Mouse (Mus musculus) lung, embryonic 16.5 days (tissue): ENCODE results near the gene Magi1. TPM values are rescaled to one million over a fixed set of nuclear protein-coding genes. Genes with fewer than 3 reads are reported as not detected.

ENCODE experiments used
- ATAC-seq: fragments of 200-750 bp; cut with Nextera tagmentation; 2 replicates; pipeline ENCODE4 v1.8.0; 2017; ENCODE audit warnings: low read depth, mild to moderate bottlenecking, moderate library complexity
- H3K27ac ChIP-seq: fragments of 300-500 bp; sonication (generic); 2 replicates; pipeline ENCODE4 v1.5.1; 2014; ENCODE audit warnings: mild to moderate bottlenecking, control low read depth, low read length
- H3K27me3 ChIP-seq: fragments of 300-500 bp; sonication (generic); 2 replicates; pipeline ENCODE4 v1.6.1; 2014; ENCODE audit warnings: low read depth, low read length, mixed read lengths; ENCODE audit not compliant: control insufficient read depth, insufficient read depth
- H3K36me3 ChIP-seq: fragments of 300-500 bp; sonication (generic); 2 replicates; pipeline ENCODE4 v1.6.1; 2014; ENCODE audit warnings: low read length; ENCODE audit not compliant: control insufficient read depth, insufficient read depth
- H3K4me1 ChIP-seq: fragments of 300-500 bp; sonication (generic); replicated peaks from 2 replicates; pipeline ENCODE4 v1.6.1; 2014; ENCODE audit warnings: low read length, mixed read lengths; ENCODE audit not compliant: control insufficient read depth, insufficient read depth
- H3K4me2 ChIP-seq: fragments of 300-500 bp; sonication (generic); 2 replicates; pipeline ENCODE4 v1.6.1; 2014; ENCODE audit warnings: low read depth, low read length, control low read depth
- H3K4me3 ChIP-seq: fragments of 300-500 bp; sonication (generic); 2 replicates; pipeline ENCODE4 v1.5.1; 2014; ENCODE audit warnings: mild to moderate bottlenecking, low read length, control low read depth
- H3K9ac ChIP-seq: fragments of 300-500 bp; sonication (generic); 2 replicates; pipeline ENCODE4 v1.6.1; 2014; ENCODE audit warnings: low read length, control low read depth
- H3K9me3 ChIP-seq: fragments of 300-500 bp; sonication (generic); 2 replicates; pipeline ENCODE4 v1.6.1; 2016; ENCODE audit warnings: low read length; ENCODE audit not compliant: control insufficient read depth
- WGBS: fragments of 180-500 bp; shearing (Covaris S2); extraction: QIAGEN DNeasy Blood & Tissue Kit; methylation state at CpG from one replicate; pipeline ENCODE4 v1.1.7; 2014; 5-methylcytosine and 5-hydroxymethylcytosine counted together
- polyA plus RNA-seq: library from polyadenylated mRNA; unstranded; fragments of >200 nt; fragmentation: Nextera tagmentation; extraction: Ambion mirVana; gene quantifications from 2 replicates; pipeline ENCODE4 v1.2.1, GENCODE M21; 2015

The Magi1 gene
- polyA plus RNA-seq, 1 experiment from 2014 or later: 9.4 TPM

DNA sequence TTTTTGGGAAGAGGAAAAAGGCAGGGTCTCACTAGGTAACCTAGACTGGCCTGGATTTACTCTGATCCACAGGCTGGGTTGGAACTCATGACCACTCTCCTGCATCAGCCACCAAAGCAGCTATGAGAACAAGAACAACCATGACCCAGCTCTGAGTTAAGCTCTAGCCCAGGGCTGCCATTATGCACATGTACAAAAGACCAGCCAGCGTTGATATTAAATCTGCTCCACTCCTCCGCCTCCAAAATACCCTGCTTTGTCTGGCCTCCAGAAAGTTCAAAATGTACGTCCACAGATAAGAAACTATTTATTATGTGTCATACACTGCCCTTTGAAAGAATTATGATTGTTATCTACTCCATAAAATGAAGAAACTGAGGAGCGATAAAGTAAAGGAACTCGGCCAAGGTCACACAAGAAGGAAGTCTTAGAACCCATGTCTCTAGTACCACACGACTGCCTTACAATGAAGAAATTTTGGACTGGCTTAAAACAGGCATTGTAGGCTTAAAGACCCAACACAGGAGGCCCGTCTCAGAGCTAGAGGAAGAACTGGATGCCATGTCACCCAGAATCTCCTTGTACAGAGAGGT lies 223.0 kb downstream of the Magi1 start:
- 74% methylated on average over 7 of the region's 7 CpGs for WGBS

DNA sequence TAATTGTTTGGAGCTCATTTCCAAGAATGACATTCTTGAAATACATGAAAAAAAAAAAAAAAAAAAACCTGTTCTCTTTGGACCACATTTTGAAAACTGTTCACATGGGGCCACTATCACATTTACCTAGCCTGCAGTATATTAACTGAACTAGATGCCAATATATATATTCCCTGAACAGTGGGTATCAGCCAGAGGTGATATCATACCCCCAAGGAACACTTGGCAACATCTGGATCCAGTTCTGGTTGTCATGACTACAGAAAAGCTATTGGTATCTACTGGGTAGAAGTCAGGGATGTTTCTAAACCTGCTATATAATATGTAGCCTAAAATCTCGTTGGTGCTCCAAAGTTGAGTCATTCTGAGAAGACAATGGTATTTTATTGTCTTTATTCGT lies 224.6 kb downstream of the Magi1 start:
- 92% methylated on average over 2 of the region's 2 CpGs for WGBS
- no peak overlapping the region for H3K9ac ChIP-seq
- H3K27ac ChIP-seq: no peak overlapping the region
- H3K4me2 ChIP-seq: no peak overlapping the region
- no peak for ATAC-seq
- no peak overlapping the region for H3K4me3 ChIP-seq
- H3K9me3 ChIP-seq: no peaks in the 10 kb centered on the region
- H3K4me1 ChIP-seq: peaks cover 18% of the 10 kb centered on the region
- H3K27me3 ChIP-seq: no peaks in the 10 kb centered on the region
- no peaks in the 10 kb centered on the region for H3K36me3 ChIP-seq

More for the DNA sequence above, 223.0 kb downstream of the Magi1 start:
- peaks cover 21% of the 10 kb centered on the region for H3K4me1 ChIP-seq
- no peak overlapping the region for H3K9ac ChIP-seq
- H3K4me2 ChIP-seq: no peak overlapping the region
- ATAC-seq: no peak
- no peaks in the 10 kb centered on the region for H3K27me3 ChIP-seq
- H3K4me3 ChIP-seq: no peak overlapping the region
- no peaks in the 10 kb centered on the region for H3K9me3 ChIP-seq
- H3K36me3 ChIP-seq: no peaks in the 10 kb centered on the region
- H3K27ac ChIP-seq: no peak overlapping the region

DNA sequence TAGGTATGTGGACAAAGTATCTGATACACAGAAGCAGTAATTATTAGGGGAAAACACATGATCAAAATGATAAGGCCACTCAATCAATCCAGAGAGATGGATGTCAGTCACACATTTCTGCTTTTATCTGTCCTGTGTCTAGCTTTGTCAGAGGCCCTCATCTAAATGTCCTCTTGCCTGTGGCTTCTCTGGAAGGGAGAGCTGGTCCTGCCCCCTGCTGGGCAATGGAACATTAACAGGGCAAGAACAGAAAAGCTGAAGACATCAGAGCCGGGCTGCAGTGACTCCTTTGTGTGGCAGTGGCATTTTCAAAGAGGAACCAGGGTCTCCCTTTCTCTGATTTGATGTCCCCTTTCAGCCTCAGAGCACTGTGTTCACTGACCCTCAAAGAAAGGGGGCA lies 229.8 kb downstream of the Magi1 start:
- Histone ChIP-seq H3K9me3 (no peaks in the 10 kb centered on the region), H3K27me3 (no peaks in the 10 kb centered on the region), H3K4me3 (no peak overlapping the region), H3K4me1 (no peaks in the 10 kb centered on the region), H3K4me2 (no peak overlapping the region), H3K36me3 (no peaks in the 10 kb centered on the region; the same call in 1 of the 2 replicates), H3K27ac (no peak overlapping the region), H3K9ac (no peak overlapping the region)
- 38% methylated on average over 1 of the region's 1 CpGs for WGBS
- ATAC-seq: no peak

DNA sequence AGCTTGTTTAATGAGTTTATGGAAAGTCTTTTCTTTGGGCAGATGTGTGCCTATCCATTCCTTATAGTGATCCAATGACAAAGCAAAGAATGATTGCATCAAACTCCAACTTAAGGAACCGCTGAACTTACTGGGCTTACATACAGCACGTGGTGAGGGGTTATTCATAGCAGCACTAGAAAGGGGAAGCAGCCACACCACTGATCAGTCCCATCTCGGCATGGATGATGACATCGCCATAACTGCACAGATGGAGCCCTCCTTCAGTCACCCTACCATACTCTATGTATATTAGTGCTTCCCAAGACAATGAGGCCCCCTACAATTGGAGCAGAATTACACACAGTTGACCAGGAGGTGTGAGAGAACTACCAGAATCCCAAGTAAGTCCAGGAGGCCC lies 238.5 kb downstream of the Magi1 start:
- no peaks in the 10 kb centered on the region for H3K4me1 ChIP-seq
- H3K4me3 ChIP-seq: no peak overlapping the region
- H3K36me3 ChIP-seq: no peaks in the 10 kb centered on the region; the same call in 1 of the 2 replicates
- no peak overlapping the region for H3K4me2 ChIP-seq
- H3K9ac ChIP-seq: no peak overlapping the region
- ATAC-seq: no peak
- no peaks in the 10 kb centered on the region for H3K9me3 ChIP-seq
- 84% methylated on average over 4 of the region's 4 CpGs for WGBS
- H3K27me3 ChIP-seq: no peaks in the 10 kb centered on the region
- no peak overlapping the region for H3K27ac ChIP-seq

DNA sequence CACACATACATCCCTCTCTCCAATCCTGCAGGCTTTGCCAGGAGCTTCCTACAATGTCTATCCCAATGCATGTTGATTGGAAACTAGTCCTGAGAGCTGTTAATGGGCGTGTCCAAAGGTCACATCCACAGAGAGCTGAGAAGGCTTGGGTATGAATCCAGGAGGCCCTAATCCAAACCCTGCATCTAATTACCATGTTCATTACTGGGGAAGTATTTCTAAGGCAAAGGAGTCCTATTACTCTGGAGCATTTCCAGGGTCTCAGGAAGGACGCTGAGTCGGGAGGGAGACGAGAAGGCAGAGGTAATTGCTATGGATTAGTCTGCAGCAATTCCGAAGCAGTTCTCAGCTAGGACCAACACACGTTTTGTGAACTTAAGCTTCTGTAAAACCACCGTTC lies 240.3 kb downstream of the Magi1 start:
- Histone ChIP-seq H3K27ac (no peak overlapping the region), H3K36me3 (no peaks in the 10 kb centered on the region), H3K4me2 (no peak overlapping the region), H3K9me3 (peaks cover 3% of the 10 kb centered on the region), H3K4me3 (no peak overlapping the region), H3K4me1 (no peaks in the 10 kb centered on the region), H3K9ac (no peak overlapping the region), H3K27me3 (no peaks in the 10 kb centered on the region)
- no peak for ATAC-seq
- WGBS: 72% methylated on average over 7 of the region's 7 CpGs

DNA sequence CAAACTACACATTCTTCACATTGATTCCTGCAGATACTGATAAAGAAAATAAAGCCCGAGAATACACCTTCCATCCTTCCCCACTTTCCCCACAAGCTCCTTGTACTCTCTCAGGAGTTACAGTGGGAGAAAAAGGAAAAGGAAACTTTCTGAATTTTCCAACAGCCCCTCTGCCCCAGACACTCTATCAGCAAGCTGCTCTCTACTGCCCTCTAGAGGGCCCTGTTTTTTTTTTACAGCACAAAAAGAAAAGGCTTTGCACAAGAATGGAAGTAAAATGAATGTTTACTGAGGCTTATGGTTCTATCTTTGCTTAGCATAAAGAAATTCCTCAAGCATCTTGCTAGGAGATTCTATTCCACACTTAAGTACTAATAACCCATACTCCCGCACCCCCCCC lies 243.6 kb downstream of the Magi1 start:
- no peak overlapping the region for H3K4me2 ChIP-seq
- no peaks in the 10 kb centered on the region for H3K36me3 ChIP-seq
- no peak overlapping the region for H3K9ac ChIP-seq
- peaks cover 3% of the 10 kb centered on the region for H3K9me3 ChIP-seq
- H3K27ac ChIP-seq: no peak overlapping the region
- ATAC-seq: no peak
- 53% methylated on average over 2 of the region's 2 CpGs for WGBS
- no peak overlapping the region for H3K4me3 ChIP-seq
- H3K27me3 ChIP-seq: no peaks in the 10 kb centered on the region
- H3K4me1 ChIP-seq: no peaks in the 10 kb centered on the region

DNA sequence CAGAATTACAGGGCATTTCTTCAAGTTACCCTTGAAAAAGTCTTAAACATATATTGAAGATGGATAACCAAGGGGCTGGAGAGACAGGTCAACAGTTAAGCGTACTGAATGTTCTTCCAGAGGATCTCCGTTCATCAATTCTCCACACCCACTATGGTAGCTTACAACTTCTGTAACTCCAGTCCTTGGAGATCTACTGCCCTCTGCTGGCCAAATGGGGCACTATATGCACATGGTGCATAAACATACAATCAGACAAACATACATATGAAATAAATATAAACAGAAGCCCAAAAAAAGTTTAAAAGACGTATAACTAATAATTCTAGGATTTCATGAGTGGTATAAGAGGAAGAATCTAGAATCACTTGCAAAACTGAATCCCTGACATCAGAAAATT lies 244.8 kb downstream of the Magi1 start:
- H3K27me3 ChIP-seq: no peaks in the 10 kb centered on the region
- no peaks in the 10 kb centered on the region for H3K4me1 ChIP-seq
- no peaks in the 10 kb centered on the region for H3K36me3 ChIP-seq
- no peak overlapping the region for H3K27ac ChIP-seq
- 92% methylated on average over 3 of the region's 3 CpGs for WGBS
- ATAC-seq: no peak
- H3K9ac ChIP-seq: no peak overlapping the region
- peaks cover 3% of the 10 kb centered on the region for H3K9me3 ChIP-seq
- H3K4me2 ChIP-seq: no peak overlapping the region
- H3K4me3 ChIP-seq: no peak overlapping the region

DNA sequence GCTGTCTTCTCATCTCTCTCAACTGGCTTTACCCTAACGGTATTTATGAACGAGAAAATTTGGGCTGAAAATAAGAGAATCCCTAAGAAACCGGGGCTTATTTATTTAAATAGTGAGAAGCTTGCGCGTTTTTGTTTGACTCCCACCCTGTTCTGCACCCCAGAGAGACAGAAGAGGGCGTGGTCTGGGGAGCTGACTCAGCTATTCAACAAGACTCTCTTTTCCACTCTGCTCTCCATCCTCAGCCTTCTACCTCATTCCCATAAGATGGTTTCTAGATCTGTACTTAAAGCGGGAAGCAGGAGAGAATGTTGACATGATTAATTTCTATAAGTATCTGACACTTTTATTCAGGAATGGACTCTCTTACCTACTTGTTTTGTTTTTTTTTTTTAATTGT lies 247.2 kb downstream of the Magi1 start:
- ATAC-seq: no peak
- H3K4me2 ChIP-seq: no peak overlapping the region

DNA sequence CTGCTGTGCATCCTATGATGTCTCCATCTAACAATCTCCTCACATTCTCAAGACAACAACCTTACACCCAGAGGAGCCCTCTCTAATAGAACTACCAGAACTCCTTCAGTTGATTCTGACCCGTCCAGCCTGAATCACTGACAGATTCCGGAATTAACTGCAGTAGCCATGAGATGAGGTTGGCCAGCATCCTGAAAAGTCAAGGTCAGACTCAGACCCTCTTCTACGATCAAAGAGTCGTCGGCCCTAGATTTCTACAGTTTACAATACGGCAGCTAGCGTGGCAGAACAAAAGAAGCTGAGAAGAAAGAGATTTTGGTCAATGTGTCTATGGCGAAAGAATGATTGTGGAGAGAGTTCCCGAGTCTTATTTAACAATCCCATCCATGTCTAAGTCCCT lies 257.4 kb downstream of the Magi1 start:
- H3K4me3 ChIP-seq: no peak overlapping the region
- no peaks in the 10 kb centered on the region for H3K27me3 ChIP-seq
- no peak overlapping the region for H3K27ac ChIP-seq
- H3K36me3 ChIP-seq: no peaks in the 10 kb centered on the region
- 80% methylated on average over 9 of the region's 9 CpGs for WGBS
- H3K9me3 ChIP-seq: no peaks in the 10 kb centered on the region
- no peak overlapping the region for H3K9ac ChIP-seq
- no peaks in the 10 kb centered on the region for H3K4me1 ChIP-seq
- ATAC-seq: no peak
- H3K4me2 ChIP-seq: no peak overlapping the region

More for the DNA sequence above, 247.2 kb downstream of the Magi1 start:
- no peak overlapping the region for H3K9ac ChIP-seq
- no peaks in the 10 kb centered on the region for H3K36me3 ChIP-seq
- H3K4me3 ChIP-seq: no peak overlapping the region
- no peaks in the 10 kb centered on the region for H3K27me3 ChIP-seq
- peaks cover 3% of the 10 kb centered on the region for H3K9me3 ChIP-seq
- no peaks in the 10 kb centered on the region for H3K4me1 ChIP-seq
- no peak overlapping the region for H3K27ac ChIP-seq
- WGBS: 50% methylated on average over 7 of the region's 7 CpGs

DNA sequence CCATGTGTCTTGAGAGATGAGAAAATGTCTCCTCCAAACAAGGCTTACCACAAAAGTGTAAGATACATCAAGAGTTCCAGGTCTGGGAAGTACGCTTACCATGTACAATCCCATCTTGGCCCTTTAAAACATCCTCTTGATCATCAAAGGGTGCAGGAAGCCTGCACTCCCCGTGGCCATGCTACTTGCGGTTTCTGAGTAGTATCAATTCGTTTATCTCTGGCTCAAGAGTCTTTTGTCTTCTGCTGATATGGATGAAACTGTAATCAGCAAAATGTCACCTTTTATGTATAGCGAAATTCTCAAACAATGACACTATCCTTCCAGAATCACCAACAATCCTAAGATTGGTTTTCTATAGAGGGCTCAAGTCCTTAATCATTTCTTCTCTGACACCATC lies 261.3 kb downstream of the Magi1 start:
- Histone ChIP-seq H3K27me3 (no peaks in the 10 kb centered on the region), H3K4me1 (no peaks in the 10 kb centered on the region), H3K27ac (no peak overlapping the region), H3K36me3 (no peaks in the 10 kb centered on the region), H3K9ac (no peak overlapping the region), H3K4me2 (no peak overlapping the region), H3K4me3 (no peak overlapping the region), H3K9me3 (no peaks in the 10 kb centered on the region)
- WGBS: 58% methylated on average over 5 of the region's 5 CpGs
- no peak for ATAC-seq
